Mouse (Mus musculus): Measurements from ENCODE around the gene Smurf1. TPM values are rescaled to one million over a fixed set of nuclear protein-coding genes. Genes with fewer than 3 reads are reported as not detected.
A peak's percentile ranks its signal among the peaks of the same experiment; 100 is the strongest.

Smurf1 gene
- total and polyA plus RNA-seq, 3 experiments = 3.1 to 7.2 (median 4.3) TPM

- dilution Hi-C loops (cut with MboI; ENCODE audit: extremely low pct_ligation_motif_present, extremely low pct_unique_long_range_greater_than_20kb, low sequenced_read_pairs) = no loop called here
- no peak for TF ChIP-seq ELF1 (IDR thresholded peaks at IDR 0.05; ENCODE audit: low read depth, low read length)
- no peak for TF ChIP-seq USF2 (conservative IDR thresholded peaks at IDR 0.05; ENCODE audit: low read depth, low read length)
Measured at GRCm38 (mm10) chr5:144872867-144873266, 92.8 kb downstream of the Smurf1 start.

DNA sequence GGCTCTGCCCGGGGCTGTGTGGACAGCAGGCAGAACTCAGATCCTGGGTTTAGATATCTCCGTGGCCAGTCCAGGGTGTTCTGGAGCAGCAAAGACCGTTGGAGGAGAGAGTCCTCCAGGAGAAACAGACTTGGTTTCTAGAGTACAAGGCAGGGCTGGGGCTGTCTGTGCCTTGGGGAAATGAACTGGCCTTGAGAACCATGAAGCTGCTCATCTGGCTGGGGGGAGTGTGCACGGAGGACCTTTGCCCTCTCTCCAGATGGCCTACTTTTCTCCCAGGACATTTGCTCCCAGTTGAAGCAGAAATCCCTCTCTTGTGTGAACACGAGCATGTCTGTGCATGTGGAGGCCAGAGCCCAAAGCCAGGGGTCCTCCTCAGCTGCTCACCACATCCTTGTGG lies 93.3 kb downstream of the Smurf1 start:
- H3K4me2 ChIP-seq (ENCODE audit: insufficient read depth, low read depth, poor library complexity, severe bottlenecking) = no peak overlapping the region
- no peak overlapping the region for H3K27ac ChIP-seq (ENCODE audit: insufficient read depth, low read depth)
- H3K36me3 ChIP-seq (replicated peaks in 1 of 2; ENCODE audit: control insufficient read depth in 1 of 2, insufficient read depth in 1 of 2, low read length in 1 of 2) = peaks cover 0 to 7% of the 10 kb centered on the region in 2 experiments
- in situ Hi-C loops (cut with MboI; ENCODE audit: low pct_ligation_motif_present, low pct_unique_long_range_greater_than_20kb, low sequenced_read_pairs) (no loop called here), dilution Hi-C loops (cut with MboI; ENCODE audit: extremely low pct_ligation_motif_present, extremely low pct_unique_long_range_greater_than_20kb, low sequenced_read_pairs) (no loop called here)
- H3K9ac ChIP-seq (ENCODE audit: insufficient read depth, low read depth) = no peak overlapping the region
- TF ChIP-seq ETS1 (conservative IDR thresholded peaks at IDR 0.05; ENCODE audit: low read depth, low read length) (no peak), KAT2A (IDR thresholded peaks at IDR 0.05; ENCODE audit: insufficient replicate concordance, low read length) (no peak), EP300 (IDR thresholded peaks at IDR 0.05; ENCODE audit: low read length) (no peak), BHLHE40 (IDR thresholded peaks at IDR 0.05; ENCODE audit: low read depth, low read length) (no peak), RCOR1 (conservative IDR thresholded peaks at IDR 0.05; ENCODE audit: low read depth, low read length) (no peak), ZMIZ1 (IDR thresholded peaks at IDR 0.05; ENCODE audit: low read depth, low read length) (no peak), RAD21 (IDR thresholded peaks at IDR 0.05; ENCODE audit: low read depth, low read length) (no peak), NRF1 (IDR thresholded peaks at IDR 0.05; ENCODE audit: low read depth, low read length) (no peak)
- no peaks in the 10 kb centered on the region for H3K9me3 ChIP-seq (replicated peaks; ENCODE audit: low read length)
- no peak for DNase-seq (ENCODE audit: extremely low read depth)
- no peaks in the 10 kb centered on the region for H3K79me2 ChIP-seq (replicated peaks; ENCODE audit: control insufficient read depth, extremely low read depth, insufficient read depth, poor library complexity, severe bottlenecking)
- H3K27me3 ChIP-seq (replicated peaks) = no peaks in the 10 kb centered on the region
- no peaks in the 10 kb centered on the region for H3K4me1 ChIP-seq (ENCODE audit: control insufficient read depth in 1 of 2, insufficient read depth in 2 of 2)
- no peak overlapping the region for H3K4me3 ChIP-seq (replicated peaks in 1 of 3; ENCODE audit: low read depth in 2 of 3, low read length in 2 of 3, poor library complexity in 1 of 3)

More at GRCm38 (mm10) chr5:144872867-144873266, 92.8 kb downstream of the Smurf1 start:
- DNase-seq (ENCODE audit: extremely low read depth) = no peak
- no peaks in the 10 kb centered on the region for H3K9me3 ChIP-seq (replicated peaks; ENCODE audit: low read length)
- H3K4me2 ChIP-seq (ENCODE audit: insufficient read depth, low read depth, poor library complexity, severe bottlenecking) = no peak overlapping the region
- H3K27me3 ChIP-seq (replicated peaks) = no peaks in the 10 kb centered on the region
- no peak overlapping the region for H3K4me3 ChIP-seq (replicated peaks in 1 of 3; ENCODE audit: low read depth in 2 of 3, low read length in 2 of 3, poor library complexity in 1 of 3)
- H3K27ac ChIP-seq (ENCODE audit: insufficient read depth, low read depth) = no peak overlapping the region
- H3K9ac ChIP-seq (ENCODE audit: insufficient read depth, low read depth) = no peak overlapping the region
- in situ Hi-C loops (cut with MboI; ENCODE audit: low pct_ligation_motif_present, low pct_unique_long_range_greater_than_20kb, low sequenced_read_pairs) = no loop called here
- no peaks in the 10 kb centered on the region for H3K79me2 ChIP-seq (replicated peaks; ENCODE audit: control insufficient read depth, extremely low read depth, insufficient read depth, poor library complexity, severe bottlenecking)
- no peaks in the 10 kb centered on the region for H3K4me1 ChIP-seq (ENCODE audit: control insufficient read depth in 1 of 2, insufficient read depth in 2 of 2)
- H3K36me3 ChIP-seq (replicated peaks in 1 of 2; ENCODE audit: control insufficient read depth in 1 of 2, insufficient read depth in 1 of 2, low read length in 1 of 2) = peaks cover 0 to 12% of the 10 kb centered on the region in 2 experiments

GRCm38 (mm10) chr5:144871775-144872174 lies 93.9 kb downstream of the Smurf1 start:
- Histone ChIP-seq H3K4me2 (ENCODE audit: insufficient read depth, low read depth, poor library complexity, severe bottlenecking) (no peak overlapping the region), H3K4me1 (ENCODE audit: control insufficient read depth in 1 of 2, insufficient read depth in 2 of 2) (no peaks in the 10 kb centered on the region), H3K9me3 (replicated peaks; ENCODE audit: low read length) (no peaks in the 10 kb centered on the region), H3K36me3 (replicated peaks in 1 of 2; ENCODE audit: control insufficient read depth in 1 of 2, insufficient read depth in 1 of 2, low read length in 1 of 2) (peaks cover 0 to 2% of the 10 kb centered on the region in 2 experiments), H3K79me2 (replicated peaks; ENCODE audit: control insufficient read depth, extremely low read depth, insufficient read depth, poor library complexity, severe bottlenecking) (no peaks in the 10 kb centered on the region), H3K4me3 (replicated peaks in 1 of 3; ENCODE audit: low read depth in 2 of 3, low read length in 2 of 3, poor library complexity in 1 of 3) (no peak overlapping the region), H3K27ac (ENCODE audit: insufficient read depth, low read depth) (no peak overlapping the region), H3K9ac (ENCODE audit: insufficient read depth, low read depth) (no peak overlapping the region), H3K27me3 (replicated peaks) (no peaks in the 10 kb centered on the region)
- dilution Hi-C loops (cut with MboI; ENCODE audit: extremely low pct_ligation_motif_present, extremely low pct_unique_long_range_greater_than_20kb, low sequenced_read_pairs) = no loop called here
- in situ Hi-C loops (cut with MboI; ENCODE audit: low pct_ligation_motif_present, low pct_unique_long_range_greater_than_20kb, low sequenced_read_pairs) = no loop called here
- no peak for DNase-seq (ENCODE audit: extremely low read depth)
- TF ChIP-seq NELFE (IDR thresholded peaks at IDR 0.05; ENCODE audit: low read depth, low read length) = no peak
- TF ChIP-seq CTCF (conservative IDR thresholded peaks at IDR 0.05 in 1 of 2, IDR thresholded peaks at IDR 0.05 in 1 of 2; ENCODE audit: low read depth in 2 of 2, low read length in 2 of 2) = peak; percentile 28 to 48; a peak in 3 of 4 replicates

All from CH12.LX (cell line).